Mouse (Mus musculus): ENCODE measurements around the gene Luc7l. TPM values are rescaled to one million over a fixed set of nuclear protein-coding genes. Genes with fewer than 3 reads are reported as not detected.
A peak's percentile ranks its signal among the peaks of the same experiment; 100 is the strongest.

Luc7l gene
- total and polyA plus RNA-seq, 3 experiments, result 58.4 to 59.2 TPM; not detected in 1

GRCm38 (mm10) chr17:26252539-26253251 is at the start of gene Luc7l (continued):
- TF ChIP-seq HCFC1 (IDR thresholded peaks at IDR 0.05; ENCODE audit: low read depth, low read length) (peak; percentile 93), UBTF (IDR thresholded peaks at IDR 0.05; ENCODE audit: borderline replicate concordance, insufficient read depth, low read depth, low read length) (peak; percentile 90; the same call in 1 of the 2 replicates), MAZ (IDR thresholded peaks at IDR 0.05; ENCODE audit: low read depth, low read length) (no peak), RCOR1 (IDR thresholded peaks at IDR 0.05; ENCODE audit: low read depth, low read length) (no peak; the same call in 1 of the 2 replicates)

- H3K79me2 ChIP-seq (ENCODE audit: control insufficient read depth, insufficient read depth, low read length, poor library complexity), result peaks cover 7% of the 10 kb centered on the region; the same call in 1 of the 2 replicates
- TF ChIP-seq SIN3A (IDR thresholded peaks at IDR 0.05; ENCODE audit: low read length), result no peak
- no peak for TF ChIP-seq MYB (IDR thresholded peaks at IDR 0.05; ENCODE audit: low read depth, low read length)
- TF ChIP-seq UBTF (IDR thresholded peaks at IDR 0.05; ENCODE audit: borderline replicate concordance, insufficient read depth, low read depth, low read length), result no peak
- TF ChIP-seq TCF12 (IDR thresholded peaks at IDR 0.05; ENCODE audit: low read depth, low read length), result no peak
- TF ChIP-seq MAFK (IDR thresholded peaks at IDR 0.05; ENCODE audit: borderline replicate concordance, low read depth, low read length), result no peak
- 0 out of 2 replicates have a peak, but pooled peaks have one; percentile 16 for TF ChIP-seq NRF1 (IDR thresholded peaks at IDR 0.05; ENCODE audit: insufficient read depth, low read depth, low read length, poor library complexity, severe bottlenecking)
- TF ChIP-seq NELFE (IDR thresholded peaks at IDR 0.05; ENCODE audit: low read depth, low read length), result 0 out of 2 replicates have a peak, but pooled peaks have one; percentile 21
- no peak for TF ChIP-seq KAT2A (conservative IDR thresholded peaks at IDR 0.05; ENCODE audit: low read depth, low read length)
- TF ChIP-seq CTCF (IDR thresholded peaks at IDR 0.05 in 2 of 3, conservative IDR thresholded peaks at IDR 0.05 in 1 of 3; ENCODE audit: control insufficient read depth in 1 of 3, insufficient read depth in 1 of 3, low read depth in 2 of 3, low read length in 3 of 3, poor library complexity in 1 of 3, severe bottlenecking in 1 of 3), result no peak
- TF ChIP-seq RCOR1 (IDR thresholded peaks at IDR 0.05; ENCODE audit: low read depth, low read length), result 0 out of 2 replicates have a peak, but pooled peaks have one; percentile 4
- no peak for TF ChIP-seq EP300 (IDR thresholded peaks at IDR 0.05; ENCODE audit: low read depth in 1 of 2, low read length in 2 of 2)
- TF ChIP-seq MXI1 (IDR thresholded peaks at IDR 0.05; ENCODE audit: low read depth, low read length), result peak; percentile 74
- 0 out of 2 replicates have a peak, but pooled peaks have one; percentile 34 for TF ChIP-seq MYC (IDR thresholded peaks at IDR 0.05; ENCODE audit: low read depth, low read length)
- TF ChIP-seq CHD1 (IDR thresholded peaks at IDR 0.05; ENCODE audit: low read depth, low read length), result no peak
- TF ChIP-seq ETS1 (IDR thresholded peaks at IDR 0.05; ENCODE audit: low read depth, low read length), result no peak
- TF ChIP-seq TAL1 (IDR thresholded peaks at IDR 0.05; ENCODE audit: low read length), result no peak
- TF ChIP-seq MAX (IDR thresholded peaks at IDR 0.05; ENCODE audit: low read length), result 0 out of 2 replicates have a peak, but pooled peaks have one; percentile 35
- no peak for TF ChIP-seq RAD21 (IDR thresholded peaks at IDR 0.05; ENCODE audit: low read depth, low read length)
- TF ChIP-seq SMC3 (IDR thresholded peaks at IDR 0.05; ENCODE audit: low read depth, low read length), result no peak
- peak; percentile 38; the same call in 1 of the 2 replicates for TF ChIP-seq MAZ (IDR thresholded peaks at IDR 0.05; ENCODE audit: low read depth, low read length)
- H3K36me3 ChIP-seq (ENCODE audit: control insufficient read depth in 1 of 2, insufficient read depth in 2 of 2, low read length in 2 of 2), result peaks cover 0 to 13% of the 10 kb centered on the region in 2 experiments; a peak in 2 of 4 replicates
- peak overlapping the region; percentile 57 for H3K9ac ChIP-seq (ENCODE audit: control insufficient read depth, low read depth, low read length, poor library complexity, severe bottlenecking)
- H3K27ac ChIP-seq (ENCODE audit: control insufficient read depth, low read depth, low read length), result no peak overlapping the region
- no peaks in the 10 kb centered on the region for H3K9me3 ChIP-seq (replicated peaks; ENCODE audit: insufficient read depth, low read length)
- peak; percentile 76 for DNase-seq (ENCODE audit: low read depth, low spot score)
- peak overlapping the region; percentile 66 to 89 for H3K4me3 ChIP-seq (ENCODE audit: control insufficient read depth in 1 of 2, insufficient read depth in 1 of 2, low read depth in 2 of 2, low read length in 2 of 2)
- peaks cover 10 to 31% of the 10 kb centered on the region in 2 experiments for H3K4me1 ChIP-seq (ENCODE audit: control insufficient read depth in 1 of 2, insufficient read depth in 2 of 2, low read length in 2 of 2)
- H3K27me3 ChIP-seq (ENCODE audit: control insufficient read depth in 1 of 2, insufficient read depth in 2 of 2, low read length in 2 of 2), result no peaks in the 10 kb centered on the region
These were observed 49.3 kb upstream of the Luc7l start for GRCm38 (mm10) chr17:26203321-26203811.

Data from MEL (cell line).